Mouse (Mus musculus): ENCODE data around the gene Cfap126. TPM values are rescaled to one million over a fixed set of nuclear protein-coding genes. Genes with fewer than 3 reads are reported as not detected.

Gene Cfap126
- polyA plus RNA-seq, 3 experiments from 2014 or later = 3.2 to 7.6 (median 6.6) TPM

- ATAC-seq = no peak
These were observed 17.4 kb upstream of the Cfap126 start for GRCm38 (mm10) chr1:171096110-171096964.

- no peak for ATAC-seq
These were observed 16.6 kb upstream of the Cfap126 start for GRCm38 (mm10) chr1:171097136-171097535.

GRCm38 (mm10) chr1:171097612-171098011, 16.1 kb upstream of the Cfap126 start:
- ATAC-seq = no peak

GRCm38 (mm10) chr1:171101033-171101432, 12.7 kb upstream of the Cfap126 start:
- ATAC-seq = no peak

GRCm38 (mm10) chr1:171101733-171102546, 11.8 kb upstream of the Cfap126 start:
- ATAC-seq = peak; percentile 70

- peak; percentile 57 for ATAC-seq
These were observed 11.1 kb upstream of the Cfap126 start for GRCm38 (mm10) chr1:171102547-171103177.

- peak; percentile 36 for ATAC-seq
These were observed 10.4 kb upstream of the Cfap126 start for GRCm38 (mm10) chr1:171103179-171103840.

- no peak for ATAC-seq
These were observed 8.5 kb upstream of the Cfap126 start for GRCm38 (mm10) chr1:171105226-171105625.

GRCm38 (mm10) chr1:171109620-171110019, 4.1 kb upstream of the Cfap126 start:
- no peak for ATAC-seq

GRCm38 (mm10) chr1:171110659-171111019, 3.1 kb upstream of the Cfap126 start:
- ATAC-seq = no peak

- peak; percentile 77 for ATAC-seq
These were observed 2.5 kb upstream of the Cfap126 start for GRCm38 (mm10) chr1:171111020-171111780.

GRCm38 (mm10) chr1:171111781-171112575, 1.7 kb upstream of the Cfap126 start:
- ATAC-seq = peak; percentile 1

- ATAC-seq = no peak
These were observed 732 bp upstream of the Cfap126 start for GRCm38 (mm10) chr1:171112986-171113385.

GRCm38 (mm10) chr1:171116280-171116679, 2.6 kb downstream of the Cfap126 start:
- no peak for ATAC-seq

- ATAC-seq = peak; percentile 50
These were observed 4.6 kb downstream of the Cfap126 start for GRCm38 (mm10) chr1:171118269-171118684.

GRCm38 (mm10) chr1:171118996-171119395, 5.3 kb downstream of the Cfap126 start:
- ATAC-seq = no peak

- ATAC-seq = no peak
These were observed 5.7 kb downstream of the Cfap126 start for GRCm38 (mm10) chr1:171119405-171119804.

- ATAC-seq = no peak
These were observed 7.2 kb downstream of the Cfap126 start for GRCm38 (mm10) chr1:171120893-171121292.

GRCm38 (mm10) chr1:171121839-171122238, 8.1 kb downstream of the Cfap126 start:
- no peak for ATAC-seq

GRCm38 (mm10) chr1:171122932-171123331, 9.2 kb downstream of the Cfap126 start:
- ATAC-seq = no peak

- ATAC-seq = no peak
These were observed 10.7 kb downstream of the Cfap126 start for GRCm38 (mm10) chr1:171124398-171124797.

Measured in inflammation-experienced regulatory T-cells, adult 6 months (primary cell).